Mouse (Mus musculus) right cerebral cortex, postnatal 4 days (tissue): ENCODE results near the gene Ms4a4b.
"Not testable (repeated sequence)": the region's sequence is repeated elsewhere in the genome, so short reads cannot be mapped to it uniquely, and the experiment has no call there.

Experiments used
- DNase-seq: peaks from one replicate; pipeline ENCODE4 v3.0.0-alpha.2; 2022

Gene Ms4a4b

GRCm38 (mm10) chr19:11443338-11443737 is at the start of gene Ms4a4b:
Gene Ms4a4b, plus strand, starts transcription at chr19:11443553.
- DNase-seq, result no peak

- DNase-seq, result no peak
These were observed 47.6 kb upstream of the Ms4a4b start for GRCm38 (mm10) chr19:11395769-11396168.

DNA sequence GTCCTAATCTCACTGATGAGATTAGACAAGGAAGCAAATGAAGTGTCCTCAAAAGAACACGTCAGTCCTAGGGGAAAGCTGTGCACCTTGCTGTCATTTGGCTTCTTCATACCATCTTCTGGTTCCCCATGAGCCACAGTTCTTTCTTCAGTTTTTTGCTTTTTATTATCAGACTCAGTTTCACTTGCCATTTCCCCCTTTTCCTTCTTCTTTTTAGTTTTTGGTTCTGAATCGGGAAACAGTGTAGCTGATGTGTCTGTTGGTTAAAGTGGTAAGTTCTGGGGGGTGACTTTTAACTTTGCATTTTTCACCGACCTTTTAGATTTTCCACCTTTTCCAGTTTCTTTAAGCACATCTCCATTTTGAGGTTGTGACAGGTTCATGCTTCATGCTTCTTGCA is 38.8 kb upstream of the Ms4a4b start, which contains the start of gene Ms4a4c:
Gene Ms4a4c (plus strand): TSS at position 244 of the 400 bp plus-strand sequence.
- DNase-seq, result no peak

- DNase-seq, result no peak
These were observed 35.9 kb upstream of the Ms4a4b start for GRCm38 (mm10) chr19:11407428-11407827.

DNA sequence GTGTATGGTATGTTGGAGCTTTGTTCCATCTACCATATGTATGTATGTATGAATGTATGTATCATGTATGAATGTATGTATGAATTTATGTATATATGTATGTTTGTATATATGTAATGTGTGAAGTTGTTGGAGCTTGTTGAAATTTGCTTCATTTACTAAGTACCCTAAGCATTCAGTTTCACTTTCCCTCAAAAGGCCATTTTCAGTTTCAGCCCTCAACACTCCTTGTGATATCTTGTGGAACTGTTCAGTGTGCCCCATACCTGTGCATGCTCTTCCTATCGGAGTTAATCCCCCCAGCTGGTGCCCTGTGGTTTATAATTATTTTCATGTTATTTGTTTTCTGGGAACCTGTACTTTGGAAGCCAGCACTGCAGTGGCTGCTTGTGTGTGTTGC is 34.8 kb upstream of the Ms4a4b start:
- no peak for DNase-seq

DNA sequence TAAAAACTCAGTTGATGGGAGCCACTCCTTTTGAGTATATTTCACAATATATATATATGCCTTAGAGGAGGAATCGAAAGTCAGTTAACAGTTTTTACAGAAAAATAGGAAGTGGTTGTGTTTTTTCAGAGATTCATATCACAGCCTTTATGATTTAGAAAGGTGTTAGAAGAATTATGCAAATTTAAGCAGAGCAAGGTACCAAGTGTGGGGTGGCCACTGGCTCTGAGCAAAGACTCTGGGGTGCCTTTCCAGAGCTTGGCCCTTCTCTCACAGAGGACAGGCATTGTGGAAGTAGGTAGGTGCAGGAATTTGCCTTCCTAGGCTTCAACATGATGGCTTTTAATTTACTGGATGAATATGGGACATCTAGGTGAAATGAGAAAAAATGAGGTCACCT is 31.7 kb upstream of the Ms4a4b start:
- no peak for DNase-seq

DNA sequence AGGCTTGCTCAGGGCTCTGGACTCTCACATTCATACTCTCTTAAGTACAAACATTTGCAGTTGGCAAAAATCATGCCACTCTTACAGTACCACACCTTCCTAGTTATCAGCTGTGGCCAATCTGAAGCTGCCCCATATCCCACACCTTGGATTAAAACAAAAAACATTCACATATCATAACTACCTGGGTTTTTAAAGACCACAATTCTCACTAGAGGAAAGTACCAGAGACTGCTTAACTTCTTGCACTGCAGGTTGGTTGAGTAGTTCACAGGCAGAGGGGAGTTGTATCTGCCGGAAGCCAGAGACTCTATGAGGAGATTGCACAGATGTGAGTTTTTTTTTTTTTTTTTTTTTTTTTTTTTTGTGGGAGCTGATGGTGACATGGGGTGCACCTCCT is 29.3 kb upstream of the Ms4a4b start:
- no peak for DNase-seq

- no peak for DNase-seq
These were observed 27.8 kb upstream of the Ms4a4b start for GRCm38 (mm10) chr19:11415581-11415980.

GRCm38 (mm10) chr19:11418865-11419264 is 24.5 kb upstream of the Ms4a4b start:
- DNase-seq, result not testable (repeated sequence)

DNA sequence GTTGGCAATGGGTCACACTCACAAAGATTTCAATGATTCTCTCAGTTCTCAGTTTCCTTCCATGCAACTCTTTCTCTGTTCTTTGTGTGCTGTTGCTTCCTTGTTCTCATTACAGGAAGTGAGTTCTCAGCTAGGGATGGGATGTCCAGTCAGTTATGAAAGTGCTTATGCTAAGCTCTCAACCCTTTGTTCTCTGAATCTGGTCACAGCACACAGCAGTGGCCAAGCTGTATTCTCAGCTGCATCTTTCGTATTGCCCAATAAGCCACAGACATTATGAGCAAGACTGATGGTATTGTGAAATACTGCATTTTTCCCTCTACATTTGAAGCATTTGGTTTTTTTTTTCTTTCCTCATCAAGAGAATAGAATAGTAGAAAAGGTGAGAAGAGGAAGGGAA is 12.1 kb upstream of the Ms4a4b start:
- not testable (repeated sequence) for DNase-seq

DNA sequence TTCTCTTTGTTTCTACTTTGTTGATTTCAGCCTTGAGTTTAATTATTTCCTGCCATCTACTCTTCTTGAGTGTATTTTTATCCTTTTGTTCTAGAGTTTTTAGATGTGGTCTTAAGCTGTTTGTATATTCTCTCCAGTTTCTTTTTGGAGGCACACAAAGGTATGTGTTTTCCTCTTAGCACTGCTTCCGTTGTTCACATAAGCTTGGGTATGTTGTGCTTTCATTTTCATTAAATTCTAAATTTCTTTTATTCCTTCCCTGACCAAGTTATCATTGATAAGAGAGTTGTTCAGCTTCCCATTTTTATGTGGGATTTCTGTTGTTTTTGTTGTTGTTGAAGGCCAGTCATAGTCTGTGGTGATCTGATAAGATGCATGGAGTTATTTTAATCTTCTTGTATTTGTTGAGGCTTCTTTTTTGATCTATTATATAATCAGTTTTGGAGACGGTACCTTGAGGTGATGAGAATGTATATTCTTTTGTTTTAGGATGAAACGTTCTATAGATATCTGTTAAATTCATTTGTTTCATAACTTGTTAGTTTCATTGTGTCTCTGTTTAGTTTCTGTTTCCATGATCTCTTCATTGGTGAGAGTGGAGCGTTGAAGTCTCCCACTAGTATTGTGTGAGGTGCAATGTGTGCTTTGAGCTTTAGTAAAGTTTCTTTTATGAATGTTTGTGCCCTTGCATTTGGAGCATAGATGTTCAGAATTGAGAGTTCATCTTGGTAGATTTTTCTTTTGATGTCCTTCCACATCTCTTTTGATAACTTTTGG is 8.1 kb upstream of the Ms4a4b start:
- no peak for DNase-seq

- no peak for DNase-seq
These were observed 611 bp downstream of the Ms4a4b start for GRCm38 (mm10) chr19:11443964-11444363.

- DNase-seq, result no peak
These were observed 3.9 kb downstream of the Ms4a4b start for GRCm38 (mm10) chr19:11447238-11447637.

DNA sequence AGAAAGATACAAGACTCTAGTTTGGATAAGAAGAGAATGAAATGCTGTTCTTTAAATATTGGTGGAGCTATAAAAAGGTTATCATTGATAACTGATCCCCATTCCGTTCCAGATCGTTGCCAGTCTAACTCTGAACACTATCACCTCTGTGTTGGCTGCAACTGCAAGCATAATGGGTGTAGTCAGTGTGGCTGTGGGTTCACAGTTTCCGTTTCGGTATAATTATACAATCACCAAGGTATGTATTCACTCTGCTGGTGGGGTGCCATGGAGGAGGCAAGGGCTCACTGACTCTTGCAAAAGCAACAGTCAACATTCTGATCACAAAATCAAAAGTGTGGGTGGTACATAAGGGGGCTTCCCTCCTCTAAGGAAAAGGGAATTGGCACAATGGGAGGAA is 15.7 kb downstream of the Ms4a4b start:
- DNase-seq, result not testable (repeated sequence)

DNA sequence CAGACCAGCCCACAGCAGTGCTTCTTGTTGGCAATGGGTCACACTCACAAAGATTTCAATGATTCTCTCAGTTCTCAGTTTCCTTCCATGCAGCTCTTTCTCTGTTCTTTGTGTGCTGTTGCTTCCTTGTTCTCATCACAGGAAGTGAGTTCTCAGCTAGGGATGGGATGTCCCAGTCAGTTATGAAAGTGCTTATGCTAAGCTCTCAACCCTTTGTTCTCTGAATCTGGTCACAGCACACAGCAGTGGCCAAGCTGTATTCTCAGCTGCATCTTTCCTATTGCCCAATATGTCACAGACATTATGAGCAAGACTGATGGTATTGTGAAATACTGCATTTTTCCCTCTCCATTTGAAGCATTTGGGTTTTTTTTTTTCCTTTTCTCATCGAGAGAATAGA is 21.4 kb downstream of the Ms4a4b start:
- not testable (repeated sequence) for DNase-seq

- no peak for DNase-seq
These were observed 23.1 kb downstream of the Ms4a4b start for GRCm38 (mm10) chr19:11466471-11466870.

- DNase-seq, result not testable (repeated sequence)
These were observed 25.0 kb downstream of the Ms4a4b start for GRCm38 (mm10) chr19:11468361-11468760.

GRCm38 (mm10) chr19:11469215-11469614 is 25.9 kb downstream of the Ms4a4b start, which contains the start of gene Ms4a6c:
Gene Ms4a6c, plus strand, starts transcription at chr19:11469366.
- not testable (repeated sequence) for DNase-seq

GRCm38 (mm10) chr19:11479714-11480113 is 36.4 kb downstream of the Ms4a4b start:
- no peak for DNase-seq

GRCm38 (mm10) chr19:11482684-11483083 is 39.3 kb downstream of the Ms4a4b start:
- no peak for DNase-seq

GRCm38 (mm10) chr19:11483941-11484340 is 40.6 kb downstream of the Ms4a4b start:
- no peak for DNase-seq

GRCm38 (mm10) chr19:11484388-11484787 is 41.0 kb downstream of the Ms4a4b start:
- no peak for DNase-seq

DNA sequence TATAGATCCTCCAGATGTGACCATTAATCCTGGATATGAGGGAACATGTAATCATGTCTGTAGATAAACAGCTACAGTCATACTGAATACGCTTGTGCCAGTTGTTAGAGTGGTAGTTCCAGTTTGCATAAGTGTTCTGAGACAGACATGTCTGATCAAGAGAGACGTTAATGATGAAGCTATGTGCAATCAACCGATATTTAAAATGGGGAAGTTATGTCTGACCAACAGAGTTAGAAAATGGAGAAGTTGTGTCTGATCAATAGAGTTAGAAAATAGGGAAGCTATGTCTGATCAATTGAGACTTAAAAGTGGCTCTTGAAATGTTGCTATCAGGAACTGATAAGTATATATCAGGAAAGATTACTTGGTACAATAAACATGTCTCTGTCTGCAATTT is 41.9 kb downstream of the Ms4a4b start:
- no peak for DNase-seq

- no peak for DNase-seq
These were observed 42.4 kb downstream of the Ms4a4b start, which contains the start of gene Gm8369 for GRCm38 (mm10) chr19:11485746-11486145. Gene Gm8369, plus strand, starts transcription at chr19:11485938.

GRCm38 (mm10) chr19:11486599-11486998 is 43.2 kb downstream of the Ms4a4b start:
- DNase-seq, result no peak
